Mouse (Mus musculus): ENCODE measurements around the gene Rhpn2. TPM values are rescaled to one million over a fixed set of nuclear protein-coding genes. Genes with fewer than 3 reads are reported as not detected.

Rhpn2 gene
- polyA plus RNA-seq, 1 experiment from 2014 or later, result 5.3 TPM

GRCm38 (mm10) chr7:35396542-35397168 is 62.7 kb downstream of the Rhpn2 start, which contains the start of the genes Faap24 and Cep89:
TSS of gene Faap24 (minus strand) at chr7:35396836.
TSS of gene Cep89 (plus strand) at chr7:35397035.
- peak within 1 kb of the TSS; percentile 67 for H3K4me3 ChIP-seq
- peak within 1 kb of the TSS; percentile 90 for H3K4me2 ChIP-seq
- WGBS, result under 1% methylated on average over 28 of the region's 28 CpGs
- H3K9me3 ChIP-seq, result no peaks in the 10 kb centered on the region
- no peaks in the 10 kb centered on the region for H3K27me3 ChIP-seq (replicated peaks)
- H3K4me1 ChIP-seq, result peaks cover 19% of the 10 kb centered on the region
- H3K36me3 ChIP-seq, result peaks cover 63% of the 10 kb centered on the region
- H3K27ac ChIP-seq (replicated peaks), result peak within 1 kb of the TSS; percentile 12
- ATAC-seq (ENCODE audit: extremely low read depth, insufficient number of reproducible peaks, low FRiP score, low TSS enrichment), result peak; percentile 88
- H3K9ac ChIP-seq, result peak within 1 kb of the TSS; percentile 83

GRCm38 (mm10) chr7:35401169-35401568 is 67.2 kb downstream of the Rhpn2 start:
- no peaks in the 10 kb centered on the region for H3K27me3 ChIP-seq (replicated peaks)
- H3K36me3 ChIP-seq, result peaks cover 74% of the 10 kb centered on the region
- H3K9me3 ChIP-seq, result no peaks in the 10 kb centered on the region
- WGBS, result 81% methylated on average over 4 of the region's 4 CpGs
- H3K9ac ChIP-seq, result no peak overlapping the region
- H3K27ac ChIP-seq (replicated peaks), result no peak overlapping the region
- no peak overlapping the region for H3K4me3 ChIP-seq
- no peak overlapping the region for H3K4me2 ChIP-seq
- peaks cover 11% of the 10 kb centered on the region for H3K4me1 ChIP-seq
- ATAC-seq (ENCODE audit: extremely low read depth, insufficient number of reproducible peaks, low FRiP score, low TSS enrichment), result no peak

DNA sequence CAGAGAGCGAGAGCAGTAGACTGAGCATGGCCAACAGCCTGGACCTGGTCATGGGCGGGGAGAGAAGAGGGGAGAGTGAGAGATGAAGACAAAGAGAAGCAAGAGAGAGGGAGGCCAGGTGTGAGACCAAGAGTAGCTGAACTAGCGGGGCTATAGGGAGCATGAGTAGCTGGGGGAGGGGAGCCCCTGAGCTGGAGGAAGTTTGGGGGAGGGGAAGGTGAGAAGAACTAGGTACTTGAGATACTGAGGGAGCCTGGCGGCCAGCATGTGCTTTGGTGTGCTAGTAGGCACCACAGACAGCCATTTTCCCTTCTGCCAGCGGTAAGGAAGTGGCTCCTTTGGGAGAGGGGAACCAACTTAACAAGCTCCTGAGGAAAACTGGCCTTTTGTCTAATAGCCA is 81.3 kb downstream of the Rhpn2 start:
- Histone ChIP-seq H3K9me3 (no peaks in the 10 kb centered on the region), H3K4me3 (no peak overlapping the region), H3K4me2 (no peak overlapping the region), H3K36me3 (peaks cover 66% of the 10 kb centered on the region), H3K9ac (no peak overlapping the region), H3K27ac (replicated peaks) (no peak overlapping the region), H3K4me1 (peaks cover 12% of the 10 kb centered on the region), H3K27me3 (replicated peaks) (no peaks in the 10 kb centered on the region)
- no peak for ATAC-seq (ENCODE audit: extremely low read depth, insufficient number of reproducible peaks, low FRiP score, low TSS enrichment)
- 51% methylated on average over 5 of the region's 5 CpGs for WGBS

GRCm38 (mm10) chr7:35415801-35416653 is 82.1 kb downstream of the Rhpn2 start:
- 82% methylated on average over 9 of the region's 9 CpGs for WGBS
- Histone ChIP-seq H3K9ac (no peak overlapping the region), H3K27ac (replicated peaks) (no peak overlapping the region), H3K27me3 (replicated peaks) (no peaks in the 10 kb centered on the region), H3K4me2 (no peak overlapping the region), H3K4me1 (peaks cover 12% of the 10 kb centered on the region), H3K36me3 (peaks cover 66% of the 10 kb centered on the region), H3K9me3 (no peaks in the 10 kb centered on the region), H3K4me3 (no peak overlapping the region)
- ATAC-seq (ENCODE audit: extremely low read depth, insufficient number of reproducible peaks, low FRiP score, low TSS enrichment), result no peak

- Histone ChIP-seq H3K4me1 (peaks cover 12% of the 10 kb centered on the region), H3K9ac (no peak overlapping the region), H3K9me3 (no peaks in the 10 kb centered on the region), H3K4me3 (no peak overlapping the region), H3K4me2 (no peak overlapping the region), H3K27me3 (replicated peaks) (no peaks in the 10 kb centered on the region), H3K27ac (replicated peaks) (no peak overlapping the region), H3K36me3 (peaks cover 66% of the 10 kb centered on the region)
- ATAC-seq (ENCODE audit: extremely low read depth, insufficient number of reproducible peaks, low FRiP score, low TSS enrichment), result no peak
- WGBS, result 82% methylated on average over 5 of the region's 5 CpGs
Observed at GRCm38 (mm10) chr7:35416654-35416948, 82.6 kb downstream of the Rhpn2 start.

GRCm38 (mm10) chr7:35423071-35423470 is 89.1 kb downstream of the Rhpn2 start:
- Histone ChIP-seq H3K4me1 (no peaks in the 10 kb centered on the region), H3K4me2 (no peak overlapping the region), H3K9me3 (no peaks in the 10 kb centered on the region), H3K9ac (no peak overlapping the region), H3K27ac (replicated peaks) (no peak overlapping the region), H3K27me3 (replicated peaks) (no peaks in the 10 kb centered on the region), H3K4me3 (no peak overlapping the region), H3K36me3 (peaks cover 93% of the 10 kb centered on the region)
- no peak for ATAC-seq (ENCODE audit: extremely low read depth, insufficient number of reproducible peaks, low FRiP score, low TSS enrichment)
- whole genome bisulfite sequencing, result 86% methylated on average over 10 of the region's 10 CpGs

GRCm38 (mm10) chr7:35428146-35428545 is 94.2 kb downstream of the Rhpn2 start:
- no peak overlapping the region for H3K9ac ChIP-seq
- WGBS, result 88% methylated on average over 10 of the region's 10 CpGs
- no peaks in the 10 kb centered on the region for H3K4me1 ChIP-seq
- no peaks in the 10 kb centered on the region for H3K27me3 ChIP-seq (replicated peaks)
- H3K27ac ChIP-seq (replicated peaks), result no peak overlapping the region
- ATAC-seq (ENCODE audit: extremely low read depth, insufficient number of reproducible peaks, low FRiP score, low TSS enrichment), result no peak
- H3K4me2 ChIP-seq, result no peak overlapping the region
- peaks cover 92% of the 10 kb centered on the region for H3K36me3 ChIP-seq
- no peak overlapping the region for H3K4me3 ChIP-seq
- H3K9me3 ChIP-seq, result no peaks in the 10 kb centered on the region

- Histone ChIP-seq H3K27me3 (replicated peaks) (no peaks in the 10 kb centered on the region), H3K4me1 (no peaks in the 10 kb centered on the region), H3K4me3 (no peak overlapping the region), H3K4me2 (no peak overlapping the region), H3K9me3 (no peaks in the 10 kb centered on the region), H3K27ac (replicated peaks) (no peak overlapping the region), H3K36me3 (peaks cover 90% of the 10 kb centered on the region), H3K9ac (no peak overlapping the region)
- ATAC-seq (ENCODE audit: extremely low read depth, insufficient number of reproducible peaks, low FRiP score, low TSS enrichment), result no peak
- 86% methylated on average over 9 of the region's 9 CpGs for WGBS
Observed at GRCm38 (mm10) chr7:35435266-35435665, 101.3 kb downstream of the Rhpn2 start.

Other genes with a start within 250 kb of the Rhpn2 start
- gene Cebpa, start 214.9 kb upstream of the Rhpn2 start, polyA plus RNA-seq (2015; fragmentation: Nextera tagmentation; extraction: Ambion mirVana), result 0.47 and 0.78 TPM in 2 replicates
- gene Slc7a10, start 147.8 kb upstream of the Rhpn2 start, polyA plus RNA-seq (2015; fragmentation: Nextera tagmentation; extraction: Ambion mirVana), result 1.1 and 2.2 TPM in 2 replicates
- gene Lrp3, start 118.7 kb upstream of the Rhpn2 start, polyA plus RNA-seq (2015; fragmentation: Nextera tagmentation; extraction: Ambion mirVana), result 1.6 and 1.7 TPM in 2 replicates
- 11.0 and 11.4 TPM in 2 replicates for gene Gpatch1, start 15.7 kb upstream of the Rhpn2 start, polyA plus RNA-seq (2015; fragmentation: Nextera tagmentation; extraction: Ambion mirVana)
- 13.3 and 14.0 TPM in 2 replicates for gene Faap24, start 62.7 kb downstream of the Rhpn2 start, polyA plus RNA-seq (2015; fragmentation: Nextera tagmentation; extraction: Ambion mirVana)
- 37.3 and 39.2 TPM in 2 replicates for gene Cep89, start 62.9 kb downstream of the Rhpn2 start, polyA plus RNA-seq (2015; fragmentation: Nextera tagmentation; extraction: Ambion mirVana)
- 0.79 and 1.2 TPM in 2 replicates for gene Slc7a9, start 114.6 kb downstream of the Rhpn2 start, polyA plus RNA-seq (2015; fragmentation: Nextera tagmentation; extraction: Ambion mirVana)
- gene Tdrd12, start 203.6 kb downstream of the Rhpn2 start, polyA plus RNA-seq (2015; fragmentation: Nextera tagmentation; extraction: Ambion mirVana), result 0.88 and 0.99 TPM in 2 replicates
- 89.9 and 104 TPM in 2 replicates for gene Nudt19, start 222.1 kb downstream of the Rhpn2 start, polyA plus RNA-seq (2015; fragmentation: Nextera tagmentation; extraction: Ambion mirVana)

Measured in heart, embryonic 13.5 days (tissue).